Mouse (Mus musculus) CH12.LX (cell line): Measurements from ENCODE around the gene Lrrc74b. TPM values are rescaled to one million over a fixed set of nuclear protein-coding genes. Genes with fewer than 3 reads are reported as not detected.

ENCODE experiments used
- DNase-seq: peaks from one replicate; pipeline ENCODE4 v3.0.0-alpha.2; 2013; ENCODE audit errors: extremely low read depth
- H3K27ac ChIP-seq: 2 replicates; pipeline ENCODE4 v1.5.1; 2012; ENCODE audit warnings: low read depth, mild to moderate bottlenecking, control low read depth, moderate library complexity; ENCODE audit not compliant: insufficient read depth
- H3K27me3 ChIP-seq: replicated peaks from 2 replicates; pipeline ENCODE3; 2012; ENCODE audit warnings: inconsistent platforms
- H3K36me3 ChIP-seq, 2 experiments: replicated peaks in 1 of 2; 2 replicates each; pipeline versions ENCODE3 to v1.6.1; 2012; ENCODE audit warnings: inconsistent platforms in 1 of 2, low read length in 1 of 2, mild to moderate bottlenecking in 1 of 2, mixed read lengths in 1 of 2, moderate library complexity in 1 of 2; ENCODE audit not compliant: control insufficient read depth in 1 of 2, insufficient read depth in 1 of 2
- H3K4me1 ChIP-seq, 2 experiments: 2 replicates each; pipeline ENCODE4 v1.6.1; 2012; ENCODE audit warnings: inconsistent platforms in 1 of 2, moderate library complexity in 1 of 2; ENCODE audit not compliant: insufficient read depth in 2 of 2, control insufficient read depth in 1 of 2
- H3K4me2 ChIP-seq: 2 replicates; pipeline ENCODE4 v1.6.1; 2012; ENCODE audit warnings: low read depth, mild to moderate bottlenecking, control low read depth; ENCODE audit not compliant: poor library complexity, insufficient read depth, severe bottlenecking
- H3K4me3 ChIP-seq, 3 experiments: fragments of 150-350 bp in 1 of 3; sonication (generic) in 1 of 3; replicated peaks in 1 of 3; 2 replicates each; pipeline versions ENCODE3 to v1.5.1; 2011 to 2012; ENCODE audit warnings: low read depth in 2 of 3, low read length in 2 of 3, mild to moderate bottlenecking in 2 of 3, moderate library complexity in 2 of 3, control low read depth in 1 of 3, improper control_type of control experiment in 1 of 3, inconsistent platforms in 1 of 3, mixed read lengths in 1 of 3; ENCODE audit not compliant: poor library complexity in 1 of 3
- H3K79me2 ChIP-seq: replicated peaks from 2 replicates; pipeline ENCODE4 v1.6.1; 2012; ENCODE audit warnings: mild to moderate bottlenecking, moderate library complexity; ENCODE audit not compliant: control insufficient read depth, poor library complexity, insufficient read depth, severe bottlenecking; ENCODE audit errors: extremely low read depth
- H3K9ac ChIP-seq: 2 replicates; pipeline ENCODE4 v1.6.1; 2012; ENCODE audit warnings: low read depth, mild to moderate bottlenecking, control low read depth, moderate library complexity; ENCODE audit not compliant: insufficient read depth
- H3K9me3 ChIP-seq: replicated peaks from 2 replicates; pipeline ENCODE3; 2012; ENCODE audit warnings: low read length, inconsistent platforms, mixed read lengths
- BHLHE40 ChIP-seq: IDR thresholded peaks from 2 replicates; pipeline ENCODE4 v1.6.1; 2011; ENCODE audit warnings: mild to moderate bottlenecking, low read depth, low read length, improper control_type of control experiment
- CHD1 ChIP-seq: IDR thresholded peaks from 2 replicates; pipeline ENCODE4 v1.6.1; 2012; ENCODE audit warnings: low read depth, low read length, improper control_type of control experiment, inconsistent platforms
- CHD2 ChIP-seq: IDR thresholded peaks from 2 replicates; pipeline ENCODE4 v1.6.1; 2011; ENCODE audit warnings: low read length, improper control_type of control experiment
- E2F4 ChIP-seq: IDR thresholded peaks from 2 replicates; pipeline ENCODE4 v1.6.1; 2011; ENCODE audit warnings: low read depth, low read length, improper control_type of control experiment; ENCODE audit not compliant: insufficient replicate concordance
- ELF1 ChIP-seq: IDR thresholded peaks from 2 replicates; pipeline ENCODE4 v1.6.1; 2014; ENCODE audit warnings: low read depth, mild to moderate bottlenecking, inconsistent platforms, low read length, improper control_type of control experiment
- EP300 ChIP-seq: IDR thresholded peaks from 2 replicates; pipeline ENCODE4 v1.6.1; 2011; ENCODE audit warnings: low read length, improper control_type of control experiment
- GABPA ChIP-seq: IDR thresholded peaks from 2 replicates; pipeline ENCODE4 v1.6.1; 2012; ENCODE audit warnings: low read depth, low read length, improper control_type of control experiment, inconsistent platforms; ENCODE audit not compliant: insufficient replicate concordance
- HCFC1 ChIP-seq: IDR thresholded peaks from 2 replicates; pipeline ENCODE4 v1.6.1; 2012; ENCODE audit warnings: low read depth, mild to moderate bottlenecking, inconsistent platforms, low read length, improper control_type of control experiment
- IRF4 ChIP-seq: IDR thresholded peaks from 2 replicates; pipeline ENCODE4 v1.6.1; 2014; ENCODE audit warnings: low read depth, mild to moderate bottlenecking, inconsistent platforms, low read length, improper control_type of control experiment
- JUND ChIP-seq: conservative IDR thresholded peaks from 2 replicates; pipeline ENCODE4 v1.6.1; 2011; ENCODE audit warnings: low read depth, low read length, improper control_type of control experiment
- KAT2A ChIP-seq: IDR thresholded peaks from 2 replicates; pipeline ENCODE4 v1.6.1; 2012; ENCODE audit warnings: low read length, improper control_type of control experiment, inconsistent platforms; ENCODE audit not compliant: insufficient replicate concordance
- MAZ ChIP-seq: IDR thresholded peaks from 2 replicates; pipeline ENCODE4 v1.6.1; 2012; ENCODE audit warnings: low read depth, mild to moderate bottlenecking, inconsistent platforms, low read length, improper control_type of control experiment, moderate library complexity
- MEF2A ChIP-seq: IDR thresholded peaks from 2 replicates; pipeline ENCODE4 v1.6.1; 2014; ENCODE audit warnings: low read depth, mild to moderate bottlenecking, inconsistent platforms, low read length, improper control_type of control experiment, borderline replicate concordance
- MXI1 ChIP-seq: IDR thresholded peaks from 2 replicates; pipeline ENCODE4 v1.6.1; 2011; ENCODE audit warnings: mild to moderate bottlenecking, low read depth, low read length, improper control_type of control experiment
- MYC ChIP-seq: IDR thresholded peaks from 2 replicates; pipeline ENCODE4 v1.6.1; 2011; ENCODE audit warnings: low read depth, mild to moderate bottlenecking, improper control_type of control experiment, low read length
- NELFE ChIP-seq: IDR thresholded peaks from 2 replicates; pipeline ENCODE4 v1.6.1; 2011; ENCODE audit warnings: low read depth, low read length, improper control_type of control experiment
- NRF1 ChIP-seq: IDR thresholded peaks from 2 replicates; pipeline ENCODE4 v1.6.1; 2014; ENCODE audit warnings: low read depth, mild to moderate bottlenecking, inconsistent platforms, low read length, improper control_type of control experiment, moderate library complexity
- PAX5 ChIP-seq: IDR thresholded peaks from 2 replicates; pipeline ENCODE4 v1.6.1; 2012; ENCODE audit warnings: low read length, inconsistent platforms, mixed read lengths
- POLR2A ChIP-seq: IDR thresholded peaks from 2 replicates; pipeline ENCODE4 v1.6.1; 2011; ENCODE audit warnings: low read depth, mild to moderate bottlenecking, improper control_type of control experiment, low read length
- POLR2AphosphoS2 ChIP-seq: IDR thresholded peaks from 2 replicates; pipeline ENCODE4 v1.6.1; 2011; ENCODE audit warnings: low read depth, low read length, improper control_type of control experiment
- RCOR1 ChIP-seq: conservative IDR thresholded peaks from 2 replicates; pipeline ENCODE4 v1.6.1; 2012; ENCODE audit warnings: low read depth, mild to moderate bottlenecking, inconsistent platforms, low read length, improper control_type of control experiment
- SIN3A ChIP-seq: IDR thresholded peaks from 2 replicates; pipeline ENCODE4 v1.6.1; 2012; ENCODE audit warnings: low read length, improper control_type of control experiment, inconsistent platforms
- SMC3 ChIP-seq: IDR thresholded peaks from 2 replicates; pipeline ENCODE4 v1.6.1; 2011; ENCODE audit warnings: low read depth, low read length, improper control_type of control experiment
- TBP ChIP-seq: conservative IDR thresholded peaks from 2 replicates; pipeline ENCODE4 v1.6.1; 2011; ENCODE audit warnings: low read depth, low read length, improper control_type of control experiment
- TCF12 ChIP-seq: IDR thresholded peaks from 2 replicates; pipeline ENCODE4 v1.6.1; 2014; ENCODE audit warnings: low read depth, mild to moderate bottlenecking, inconsistent platforms, low read length, improper control_type of control experiment
- UBTF ChIP-seq: IDR thresholded peaks from 2 replicates; pipeline ENCODE4 v1.6.1; 2012; ENCODE audit warnings: low read depth, mild to moderate bottlenecking, inconsistent platforms, low read length, improper control_type of control experiment, moderate library complexity
- USF1 ChIP-seq: IDR thresholded peaks from 2 replicates; pipeline ENCODE4 v1.6.1; 2014; ENCODE audit warnings: low read depth, mild to moderate bottlenecking, inconsistent platforms, low read length, improper control_type of control experiment
- ZKSCAN1 ChIP-seq: IDR thresholded peaks from 2 replicates; pipeline ENCODE4 v1.6.1; 2012; ENCODE audit warnings: low read depth, inconsistent platforms, low read length, improper control_type of control experiment, borderline replicate concordance
- ZMIZ1 ChIP-seq: IDR thresholded peaks from 2 replicates; pipeline ENCODE4 v1.6.1; 2012; ENCODE audit warnings: low read depth, mild to moderate bottlenecking, inconsistent platforms, low read length, improper control_type of control experiment
- ZNF384 ChIP-seq: IDR thresholded peaks from 2 replicates; pipeline ENCODE4 v1.6.1; 2012; ENCODE audit warnings: low read depth, low read length, improper control_type of control experiment, inconsistent platforms
- dilution Hi-C: fragments of 300-500 bp; cut with MboI; formaldehyde crosslinking; loops from 2 replicates; pipeline ENCODE4 v1.14.3; 2020; ENCODE audit warnings: low sequenced_read_pairs; ENCODE audit not compliant: extremely low pct_unique_long_range_greater_than_20kb, extremely low pct_ligation_motif_present
- in situ Hi-C: fragments of 300-500 bp; cut with MboI; formaldehyde crosslinking; loops from 3 replicates; pipeline ENCODE4 v1.14.3; 2019; ENCODE audit warnings: low sequenced_read_pairs, low pct_ligation_motif_present, low pct_unique_long_range_greater_than_20kb, mixed read lengths
- polyA plus RNA-seq: library from polyadenylated mRNA; unstranded; fragments of >175 nt; gene quantifications from 2 replicates; pipeline ENCODE4 v1.2.1, GENCODE M21; 2012; ENCODE audit warnings: low read depth; ENCODE audit not compliant: insufficient read length
- total RNA-seq, 2 experiments: library from RNA; depleted of rRNA; stranded (reverse); fragments of 300-350 nt in 1 of 2; fragments of >200 nt in 1 of 2; gene quantifications; 2 replicates each; pipeline ENCODE4 v1.2.3; 2012 to 2014

Gene Lrrc74b
- total and polyA plus RNA-seq, 3 experiments: 0.17 TPM; not detected in 2

DNA sequence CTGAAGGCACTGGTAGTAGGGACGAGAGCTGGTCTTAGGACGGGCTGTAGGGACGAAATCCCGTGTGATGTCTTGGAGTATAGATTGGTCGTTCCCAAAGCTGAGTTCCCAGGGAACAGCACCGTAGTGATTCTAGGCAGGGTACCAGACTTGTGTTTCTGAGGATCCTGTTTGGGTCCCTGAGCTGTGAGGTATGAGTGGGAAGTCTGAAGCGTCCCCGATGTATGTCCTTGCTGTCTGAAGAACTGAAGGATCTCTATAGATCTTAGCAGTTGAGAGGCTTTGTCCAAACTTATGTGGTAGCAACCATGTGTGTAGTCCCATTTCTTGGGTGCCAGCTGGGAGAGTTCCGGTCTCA lies 51.8 kb downstream of the Lrrc74b start:
- Histone ChIP-seq H3K36me3 (peaks cover 33 to 39% of the 10 kb centered on the region in 2 experiments), H3K9ac (peak overlapping the region; percentile 74), H3K4me1 (peaks cover 7 to 29% of the 10 kb centered on the region in 2 experiments), H3K4me3 (peak overlapping the region; percentile 63 to 100 (median 81)), H3K79me2 (peaks cover 5% of the 10 kb centered on the region; the same call in 1 of the 2 replicates), H3K27ac (peak overlapping the region; percentile 17), H3K4me2 (peak overlapping the region; percentile 67), H3K9me3 (no peaks in the 10 kb centered on the region), H3K27me3 (peaks cover 23% of the 10 kb centered on the region)
- TF ChIP-seq CHD2: no peak
- TF ChIP-seq RCOR1: no peak
- TF ChIP-seq SIN3A: peak; percentile 36; the same call in 1 of the 2 replicates
- no peak for TF ChIP-seq MAZ
- peak; percentile 33; the same call in 1 of the 2 replicates for TF ChIP-seq MXI1
- no peak for TF ChIP-seq E2F4
- TF ChIP-seq MYC: 0 out of 2 replicates have a peak, but pooled peaks have one; percentile 24
- no peak for DNase-seq
- in situ Hi-C loops (no loop called here), dilution Hi-C loops (no loop called here)

DNA sequence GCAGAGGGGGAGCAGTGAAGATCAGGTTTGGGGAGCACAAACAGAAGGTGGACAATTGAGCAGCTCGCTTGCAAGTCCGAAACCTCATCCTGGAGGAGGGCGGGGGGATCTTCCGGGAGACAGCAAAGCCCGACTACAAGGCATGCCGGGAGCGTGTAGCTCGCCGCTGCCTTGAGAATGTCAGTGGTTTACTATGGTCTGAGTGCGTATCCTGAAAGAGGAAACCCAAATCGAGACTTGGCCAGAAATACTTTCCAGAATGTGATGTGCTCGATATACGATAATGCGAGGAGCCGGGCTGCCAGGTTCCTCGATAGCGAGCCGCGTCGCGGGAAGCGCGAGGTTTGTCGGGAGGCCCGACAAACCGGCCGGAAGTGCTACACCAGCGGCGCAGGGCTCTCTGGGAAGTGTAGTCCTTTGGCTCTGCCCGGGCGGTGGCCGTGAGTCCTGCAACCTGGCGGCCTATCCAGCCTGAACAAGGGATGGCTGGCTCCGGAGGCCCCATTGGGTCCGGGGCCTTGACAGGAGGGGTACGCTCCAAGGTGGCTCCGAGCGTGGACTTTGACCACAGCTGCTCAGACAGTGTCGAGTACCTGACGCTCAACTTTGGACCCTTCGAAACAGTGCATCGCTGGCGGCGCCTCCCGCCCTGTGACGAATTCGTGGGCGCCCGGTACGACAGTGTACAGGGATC lies 52.4 kb downstream of the Lrrc74b start, which contains the start of gene Lztr1:
TSS of gene Lztr1 (plus strand) at position 143 of the 694 bp plus-strand sequence.
- peaks cover 5% of the 10 kb centered on the region; the same call in 1 of the 2 replicates for H3K79me2 ChIP-seq
- in situ Hi-C loops: no loop called here
- dilution Hi-C loops: no loop called here
- H3K4me1 ChIP-seq: peaks cover 7 to 29% of the 10 kb centered on the region in 2 experiments
- DNase-seq: peak; percentile 91
- H3K27me3 ChIP-seq: peaks cover 28% of the 10 kb centered on the region
- H3K9ac ChIP-seq: peak within 1 kb of the TSS; percentile 74
- peak within 1 kb of the TSS; percentile 67 for H3K4me2 ChIP-seq
- H3K4me3 ChIP-seq: peak within 1 kb of the TSS; percentile 63 to 100 (median 81)
- no peaks in the 10 kb centered on the region for H3K9me3 ChIP-seq
- H3K36me3 ChIP-seq: peaks cover 28 to 35% of the 10 kb centered on the region in 2 experiments
- H3K27ac ChIP-seq: peak within 1 kb of the TSS; percentile 68
- peak; percentile 96; the same call in 1 of the 2 replicates for TF ChIP-seq KAT2A
- peak; percentile 88 for TF ChIP-seq MYC
- TF ChIP-seq SIN3A: peak; percentile 88
- 0 out of 2 replicates have a peak, but pooled peaks have one; percentile 27 for TF ChIP-seq UBTF
- no peak for TF ChIP-seq EP300
- peak; percentile 100 for TF ChIP-seq MAZ
- no peak for TF ChIP-seq JUND
- TF ChIP-seq MXI1: peak; percentile 83; the same call in 1 of the 2 replicates
- peak; percentile 97 for TF ChIP-seq POLR2A
- TF ChIP-seq MEF2A: no peak
- no peak for TF ChIP-seq BHLHE40
- TF ChIP-seq CHD1: no peak
- no peak for TF ChIP-seq PAX5
- TF ChIP-seq TCF12: peak; percentile 64; the same call in 1 of the 2 replicates
- 0 out of 2 replicates have a peak, but pooled peaks have one; percentile 71 for TF ChIP-seq TBP
- peak; percentile 93 for TF ChIP-seq POLR2AphosphoS2
- peak; percentile 96 for TF ChIP-seq NELFE
- no peak for TF ChIP-seq ZKSCAN1
- TF ChIP-seq ZMIZ1: peak; percentile 89
- TF ChIP-seq CHD2: peak; percentile 88
- peak; percentile 3; the same call in 1 of the 2 replicates for TF ChIP-seq IRF4
- peak; percentile 68; the same call in 1 of the 2 replicates for TF ChIP-seq GABPA
- no peak for TF ChIP-seq SMC3
- TF ChIP-seq NRF1: peak; percentile 15; the same call in 1 of the 2 replicates
- TF ChIP-seq HCFC1: peak; percentile 95
- peak; percentile 88 for TF ChIP-seq ELF1
- TF ChIP-seq ZNF384: no peak
- no peak for TF ChIP-seq USF1
- no peak for TF ChIP-seq E2F4
